Mouse (Mus musculus) cerebellum, adult 2 months (tissue): ENCODE data around the gene Tmem198.

Experiments used
- CTCF ChIP-seq: fragments of 200-500 bp; IDR thresholded peaks from 2 replicates; pipeline ENCODE4 v1.5.1; 2011; ENCODE audit warnings: low read depth, mild to moderate bottlenecking, control low read depth, low read length, moderate library complexity, borderline replicate concordance; ENCODE audit not compliant: insufficient read depth
- POLR2A ChIP-seq: fragments of 200-500 bp; IDR thresholded peaks from 2 replicates; pipeline ENCODE4 v1.6.1; 2011; ENCODE audit warnings: low read length, control low read depth, borderline replicate concordance; ENCODE audit not compliant: insufficient read depth

- no peak for TF ChIP-seq CTCF
- no peak for TF ChIP-seq POLR2A
Measured at GRCm38 (mm10) chr1:75458789-75459684, 20.3 kb upstream of the Tmem198 start.
